Mouse (Mus musculus): ENCODE results near the gene Slit3.

Slit3 gene

DNA sequence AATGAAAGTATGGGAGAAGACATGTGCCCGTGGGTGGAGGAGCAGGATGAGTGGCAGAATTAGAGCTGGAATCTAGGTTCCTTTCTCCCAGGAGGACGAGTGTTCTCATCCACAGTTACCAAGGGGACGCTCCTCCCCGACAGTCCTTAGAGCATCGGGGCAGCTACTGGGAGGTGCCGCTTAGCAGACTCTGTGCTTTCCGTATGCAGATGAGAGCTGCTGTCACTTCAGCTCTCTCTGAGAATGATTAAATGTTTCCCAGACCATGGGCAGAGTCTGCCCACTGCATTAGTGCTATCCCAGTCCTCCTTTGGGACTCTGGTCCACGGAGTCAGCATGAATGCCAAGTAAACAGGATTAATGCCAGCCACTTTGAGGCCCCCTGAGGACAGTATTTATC, 359.1 kb downstream of the Slit3 start:
- DNase-seq: no peak

DNA sequence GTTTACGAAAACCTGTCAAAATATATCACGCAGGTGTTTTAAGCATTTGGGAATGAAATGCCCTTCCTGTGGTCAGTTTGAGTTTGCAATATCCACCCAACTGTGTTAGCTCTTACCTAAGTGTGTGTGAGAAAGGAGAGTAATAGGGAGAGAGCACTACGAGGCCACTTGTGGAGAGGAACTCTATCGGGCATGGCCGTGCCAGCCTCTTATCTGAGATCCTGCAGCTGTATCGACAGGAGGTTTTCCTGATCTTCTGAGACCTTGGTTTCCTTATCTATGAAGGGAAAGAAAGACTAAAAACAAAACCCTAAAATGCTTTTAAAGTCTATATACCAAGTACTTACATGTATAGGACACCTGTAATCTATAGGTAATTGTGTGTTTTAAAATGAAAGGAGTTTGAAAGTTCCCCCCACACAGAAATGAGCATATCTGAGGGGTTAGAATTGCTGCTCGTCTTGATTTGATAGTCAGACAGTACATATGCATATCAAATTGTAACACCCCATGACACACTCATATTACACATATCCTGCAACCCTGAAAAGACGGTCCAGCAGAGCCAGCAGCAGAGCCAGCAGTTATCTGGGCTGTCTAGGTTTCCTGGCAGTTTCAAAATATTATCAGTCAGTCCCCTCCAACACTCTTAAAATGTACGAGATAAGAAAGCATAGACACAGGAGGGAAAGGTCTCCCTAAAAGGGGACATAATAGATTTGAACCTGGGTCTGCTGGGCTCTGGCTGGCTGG, 360.8 kb downstream of the Slit3 start:
- DNase-seq: no peak

DNA sequence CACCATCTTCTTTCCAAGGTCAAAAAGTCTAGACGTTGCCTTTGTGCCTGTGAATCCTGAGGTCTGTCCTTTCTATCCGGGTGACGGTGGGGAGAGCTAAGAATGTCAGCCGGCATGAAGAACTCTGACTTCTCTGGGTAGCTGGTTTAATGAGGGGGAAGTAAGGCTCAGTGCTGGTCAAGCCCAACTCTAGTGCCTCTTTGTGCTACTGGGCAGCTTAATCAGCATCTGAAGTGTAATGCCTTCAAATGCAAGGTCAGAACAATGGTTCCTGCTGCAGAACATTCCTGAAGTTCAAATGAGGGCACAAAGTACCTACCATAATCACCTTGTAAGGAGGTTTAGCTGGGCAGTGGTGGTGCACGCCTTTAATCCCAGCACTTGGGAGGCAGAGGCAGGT, 366.9 kb downstream of the Slit3 start:
- no peak for DNase-seq

DNA sequence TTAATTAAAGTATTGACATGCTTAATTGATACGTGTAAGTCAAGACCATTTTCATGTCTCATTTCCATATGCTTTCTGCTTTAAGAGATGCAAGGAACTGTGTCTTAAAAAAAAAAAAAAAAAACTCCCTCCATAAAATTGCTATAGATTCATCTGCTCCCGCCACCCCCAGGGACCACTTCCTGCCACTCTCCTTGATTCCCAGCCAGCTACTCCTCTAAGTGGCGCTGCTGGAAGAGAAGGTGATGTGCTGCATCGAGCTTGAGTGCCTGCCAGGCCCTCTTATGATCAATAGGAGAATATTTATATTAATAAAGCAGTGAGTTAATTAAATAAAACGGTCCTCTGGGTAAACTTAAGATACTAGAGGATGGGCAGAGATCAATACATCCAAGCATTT, 370.7 kb downstream of the Slit3 start:
- no peak for DNase-seq

DNA sequence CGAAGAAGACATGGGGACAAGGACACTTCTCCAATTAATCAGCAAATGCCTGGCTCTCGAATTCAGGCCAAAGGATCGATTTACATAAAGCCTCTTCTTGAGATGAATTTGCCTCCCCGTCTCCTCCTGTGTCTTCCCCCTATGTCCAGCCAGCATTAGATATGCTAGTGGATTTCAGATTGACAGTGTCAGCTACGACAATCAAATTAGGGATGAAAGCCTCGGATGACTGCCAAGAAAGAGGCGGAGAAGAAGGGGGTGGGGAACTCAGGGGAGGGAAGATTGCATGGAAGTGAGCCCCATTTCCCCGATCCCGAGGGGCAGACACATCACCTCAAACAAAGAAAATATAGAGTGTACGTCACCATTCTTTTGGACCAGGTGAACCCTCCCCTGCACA, 375.9 kb downstream of the Slit3 start:
- no peak for DNase-seq

DNA sequence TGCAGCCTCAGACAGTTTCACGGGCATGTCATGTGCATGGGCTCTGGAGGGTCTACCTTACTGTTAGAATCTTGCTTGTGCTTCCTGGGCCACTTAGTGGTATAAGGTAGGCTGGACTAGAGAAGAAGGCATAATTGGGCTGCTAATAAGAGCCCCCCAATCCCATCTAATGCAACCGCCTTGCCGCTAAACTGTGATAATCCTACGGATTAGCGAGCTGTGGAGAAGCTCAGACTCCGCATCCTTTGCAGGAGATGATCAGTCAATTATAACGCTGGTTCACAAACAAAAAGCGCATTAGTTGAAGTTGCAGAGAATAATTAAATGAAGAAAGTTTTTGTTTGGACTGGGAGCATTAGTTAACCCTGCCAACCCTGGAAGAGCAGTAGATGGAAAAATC, 376.9 kb downstream of the Slit3 start:
- DNase-seq: no peak

DNA sequence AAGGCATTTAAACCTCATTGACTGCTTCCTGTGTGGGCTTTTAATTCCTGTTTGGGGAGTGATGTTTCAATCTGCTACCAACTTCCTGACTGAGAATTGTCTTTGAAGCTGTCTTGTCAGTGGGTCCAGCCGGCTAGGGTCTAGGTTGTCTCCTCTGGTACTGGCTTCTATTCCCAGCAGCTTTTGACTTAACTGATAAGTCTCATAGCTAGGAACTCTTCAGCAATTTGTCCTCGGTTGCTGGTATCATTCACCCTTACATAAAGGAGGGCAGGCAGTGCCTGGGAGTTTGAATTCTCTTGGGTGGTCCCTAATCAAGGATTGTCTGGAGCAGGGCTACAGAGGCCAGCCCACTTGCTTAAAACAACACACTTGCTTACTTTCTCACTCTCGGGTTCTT, 381.1 kb downstream of the Slit3 start:
- no peak for DNase-seq

DNA sequence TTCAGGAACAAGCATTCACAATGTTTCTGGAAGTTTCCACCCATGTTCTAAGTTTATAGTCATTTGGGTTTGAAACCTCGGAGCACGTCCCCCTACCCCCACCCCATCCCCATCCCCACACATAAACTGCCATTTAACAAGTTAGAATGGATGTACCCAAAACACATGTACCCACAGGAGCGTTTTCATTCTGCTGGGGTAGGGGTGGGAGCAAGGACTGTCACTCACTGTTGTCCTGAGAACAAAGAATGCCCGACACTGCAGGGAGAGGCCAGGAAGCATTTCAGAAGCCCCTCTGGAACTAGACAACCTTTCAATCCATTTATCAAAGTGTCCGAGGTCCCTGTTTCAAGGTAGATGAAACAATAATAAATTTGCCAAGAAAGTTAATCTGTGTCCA, 383.0 kb downstream of the Slit3 start:
- no peak for DNase-seq

DNA sequence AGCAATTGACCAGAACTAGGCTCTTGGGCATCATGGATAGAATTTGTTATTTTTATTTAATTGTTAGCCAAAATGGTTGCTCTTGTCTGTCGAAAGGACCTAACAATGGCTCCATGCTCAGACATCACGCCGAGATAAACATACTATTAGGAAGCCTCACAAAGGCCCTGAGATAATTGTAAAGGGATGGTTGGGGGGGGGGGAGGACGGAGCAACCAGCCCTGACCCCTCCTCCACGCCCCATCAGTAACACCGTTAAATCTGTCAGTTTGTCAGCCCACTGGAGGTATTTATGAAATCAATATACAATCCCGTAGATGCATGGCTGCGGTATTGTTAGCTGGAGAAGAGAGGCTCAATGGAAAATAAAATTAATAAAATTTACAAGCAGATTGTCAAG, 383.9 kb downstream of the Slit3 start:
- DNase-seq: no peak

DNA sequence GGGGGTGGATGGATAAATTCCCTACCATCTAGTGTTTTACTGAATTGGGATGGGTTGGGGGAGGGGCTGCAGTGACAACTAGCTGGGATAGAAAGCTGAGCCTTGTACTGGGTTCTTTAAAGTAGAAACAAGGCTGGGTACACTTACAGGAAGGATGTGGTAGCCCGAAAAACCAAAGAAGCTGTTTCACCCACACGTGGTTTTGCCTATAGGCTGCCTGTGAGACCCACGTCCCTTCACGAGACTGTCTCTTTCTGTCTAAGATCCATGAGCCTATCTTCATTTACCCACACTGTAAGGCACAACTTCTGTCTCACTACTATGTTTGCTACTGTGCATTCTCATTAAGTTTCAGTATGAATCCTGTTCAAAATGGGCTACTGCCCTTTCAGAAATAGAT, 384.3 kb downstream of the Slit3 start:
- DNase-seq: no peak

DNA sequence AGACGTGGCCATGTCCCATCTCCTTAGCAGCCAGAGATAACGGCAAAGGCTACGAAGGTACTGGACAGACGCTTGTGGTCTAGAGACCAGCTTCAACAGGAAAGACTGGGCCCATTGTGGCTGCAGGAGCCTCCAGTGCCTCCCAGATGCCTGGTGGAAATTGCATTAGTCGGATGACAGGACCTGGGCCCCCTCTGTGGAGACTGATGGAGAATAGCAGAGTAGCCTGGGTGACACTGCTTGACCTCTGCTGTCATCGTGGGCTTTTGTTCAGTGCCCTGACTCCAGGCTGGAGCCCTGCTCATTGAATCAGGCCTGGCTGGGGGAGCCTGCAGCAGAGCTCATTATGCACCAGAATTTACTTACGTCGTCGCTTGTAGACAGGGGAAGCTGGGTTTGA, 384.8 kb downstream of the Slit3 start:
- DNase-seq: peak; percentile 68

DNA sequence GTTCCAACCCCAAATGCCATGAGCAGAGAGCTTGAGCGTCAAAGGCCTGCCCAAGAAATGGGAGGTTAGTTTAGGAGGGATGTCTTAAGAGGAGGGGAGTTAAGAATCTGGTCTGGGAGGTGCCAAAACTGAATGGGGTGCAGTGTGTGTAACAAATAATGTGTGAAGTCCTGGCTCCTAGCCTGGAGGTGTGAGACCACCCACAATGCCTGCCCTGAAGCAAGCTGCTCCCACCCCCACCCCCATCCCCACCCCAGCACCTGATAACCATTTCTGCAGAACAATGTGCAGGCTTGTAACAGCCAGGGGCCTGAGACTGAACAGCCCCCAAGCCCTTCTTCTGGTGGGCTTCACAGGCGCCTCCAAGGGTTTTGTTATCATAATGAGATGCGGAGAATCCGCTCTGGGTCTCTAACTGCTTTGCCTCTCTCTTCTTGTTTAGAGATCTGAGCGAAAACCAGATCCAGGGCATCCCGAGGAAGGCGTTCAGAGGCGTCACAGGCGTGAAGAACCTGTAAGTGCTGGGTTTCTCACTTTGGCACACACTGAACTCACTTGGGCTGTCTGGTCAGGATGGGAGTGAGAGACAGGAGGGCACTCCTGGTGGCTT, 386.9 kb downstream of the Slit3 start:
- no peak for DNase-seq

DNA sequence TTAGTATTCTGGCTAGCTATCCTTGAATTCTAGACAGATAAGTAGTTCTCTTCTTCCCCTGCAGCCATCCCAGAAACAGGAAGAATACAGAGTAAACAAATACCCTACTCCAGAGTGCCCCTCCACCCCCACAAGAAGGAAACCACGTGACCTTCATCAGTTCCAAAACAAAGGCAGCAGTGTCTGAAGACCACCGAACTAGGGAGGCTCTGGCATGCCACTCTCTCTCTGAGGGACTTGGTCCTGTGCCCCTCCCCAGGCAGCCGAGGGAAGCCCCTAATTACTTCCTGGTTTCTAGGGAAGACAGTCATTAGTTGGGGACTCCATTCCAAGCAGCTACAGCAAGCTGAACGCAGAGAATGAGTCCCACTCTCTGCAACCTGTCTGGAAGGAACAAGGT, 391.7 kb downstream of the Slit3 start:
- DNase-seq: no peak

DNA sequence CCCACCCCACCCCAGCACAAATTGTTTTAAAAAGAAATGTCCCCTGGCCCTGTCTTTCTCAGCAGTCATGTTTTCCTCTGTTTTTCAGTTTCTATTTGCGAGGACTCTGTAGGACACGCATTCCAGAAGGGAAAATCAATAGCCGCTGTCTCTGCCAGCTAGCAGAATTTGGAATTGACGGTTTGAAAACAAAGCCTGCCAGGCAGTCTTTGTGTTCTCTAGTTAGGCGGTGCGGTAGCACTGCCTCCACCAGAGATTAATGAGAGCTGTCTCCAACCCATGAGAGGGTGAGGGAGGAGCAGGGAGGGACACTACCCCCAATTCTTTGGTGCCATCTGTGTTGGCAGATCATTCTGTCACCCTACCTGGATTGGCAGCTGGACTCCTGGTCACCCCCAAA, 392.3 kb downstream of the Slit3 start:
- no peak for DNase-seq

DNA sequence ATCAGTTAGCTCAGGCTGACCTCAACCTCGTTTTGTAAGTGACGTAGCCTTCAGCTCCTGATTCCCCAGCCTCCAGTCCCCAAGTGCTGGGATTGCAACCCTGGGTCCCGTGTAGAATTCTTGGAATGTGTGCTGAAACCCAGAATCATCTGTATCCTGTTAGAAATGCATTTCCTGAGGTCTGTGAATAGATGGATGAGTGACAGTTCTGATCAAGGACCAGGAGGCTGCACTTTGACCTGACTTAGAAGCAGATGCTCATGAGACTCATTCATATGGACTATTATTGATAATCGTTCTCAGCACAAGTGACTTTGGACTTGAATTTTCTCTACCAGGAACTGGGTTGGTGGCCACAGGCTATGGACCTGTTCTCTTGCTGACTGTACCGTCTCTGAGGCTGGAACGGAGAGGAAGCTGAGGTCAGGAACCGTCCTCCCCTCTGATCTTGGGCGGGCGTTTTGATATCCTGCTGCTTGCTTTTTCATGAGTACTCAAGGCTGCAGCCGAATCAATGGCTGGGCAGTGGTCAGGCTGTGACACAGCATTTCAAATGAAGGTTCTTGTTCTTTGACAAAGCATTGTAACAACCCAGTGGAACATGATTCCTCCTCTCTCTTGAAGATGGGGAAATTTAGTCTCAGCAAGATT, 401.9 kb downstream of the Slit3 start:
- no peak for DNase-seq

DNA sequence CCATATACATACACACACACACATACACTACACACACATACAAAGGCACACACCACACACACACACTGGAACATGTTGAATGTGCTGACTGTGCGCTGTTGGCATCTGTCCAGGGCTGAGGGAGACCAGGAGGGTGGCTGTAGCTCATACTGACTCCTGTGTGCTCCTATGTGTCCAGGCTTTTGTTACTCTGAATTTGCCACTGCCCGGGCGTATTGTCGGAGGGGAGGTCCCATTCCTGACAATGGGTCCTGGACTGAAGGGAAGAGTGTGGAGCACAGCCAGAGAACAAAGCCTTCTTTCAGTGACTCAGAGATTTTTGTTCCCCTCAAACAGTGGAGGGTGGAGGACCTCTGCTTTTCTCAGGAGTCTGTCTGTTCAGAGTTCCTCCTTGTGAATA, 402.7 kb downstream of the Slit3 start:
- DNase-seq: no peak

DNA sequence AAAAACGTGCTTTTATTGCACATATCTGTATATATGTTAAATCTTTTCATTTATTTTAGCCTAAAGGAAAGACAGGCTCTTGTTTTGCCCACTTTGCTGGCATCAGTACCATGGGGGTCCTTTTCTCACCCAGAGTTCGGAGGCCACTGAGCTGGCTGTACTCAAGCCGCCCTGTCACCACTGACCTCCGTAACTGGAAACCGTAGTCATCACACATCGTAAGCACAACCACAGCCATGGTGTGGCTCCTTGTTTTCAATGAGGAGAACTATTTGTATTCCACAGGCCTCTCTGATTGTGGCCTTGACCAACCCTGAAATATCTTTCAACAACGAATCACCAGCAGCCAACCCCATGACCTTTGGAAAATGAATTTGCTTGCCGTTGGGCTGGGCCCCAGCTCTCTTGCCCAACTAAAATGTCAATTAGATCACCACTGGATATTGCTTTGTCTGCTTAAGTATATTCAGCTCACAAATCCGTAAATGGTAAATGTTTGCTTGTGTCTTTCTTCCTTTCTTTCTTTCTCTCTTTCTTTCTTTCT, 405.3 kb downstream of the Slit3 start:
- DNase-seq: no peak

DNA sequence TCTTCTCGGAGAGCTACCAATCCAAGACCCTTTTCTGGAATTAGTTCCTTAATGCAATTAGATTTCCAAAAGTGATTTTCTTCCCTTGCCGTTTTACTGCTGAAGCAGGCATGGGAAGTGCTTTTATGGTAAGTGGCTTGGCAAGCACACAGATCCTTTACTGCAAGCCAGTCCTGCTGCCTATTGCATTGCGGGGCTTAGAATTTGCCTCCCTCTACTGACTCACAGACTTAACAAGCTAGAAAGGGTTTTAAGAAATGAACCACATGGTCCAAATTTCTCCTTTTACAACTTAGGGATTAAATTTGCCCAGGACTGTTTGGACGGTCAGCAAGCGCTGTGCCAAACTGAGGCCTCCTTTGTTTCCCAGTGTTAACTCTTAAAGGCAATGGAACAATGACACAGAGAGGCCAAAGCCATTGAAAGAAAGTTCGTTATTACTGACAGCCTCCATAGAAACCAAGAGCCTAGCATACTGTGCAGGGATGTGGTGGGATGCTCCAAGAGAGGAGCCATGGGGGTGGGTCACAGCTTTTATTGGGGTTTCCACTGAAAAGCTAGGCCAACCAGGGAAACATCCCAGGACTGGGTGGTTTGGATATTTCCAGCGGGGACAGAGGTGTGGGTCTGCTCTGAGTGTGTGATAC, 406.9 kb downstream of the Slit3 start:
- no peak for DNase-seq

DNA sequence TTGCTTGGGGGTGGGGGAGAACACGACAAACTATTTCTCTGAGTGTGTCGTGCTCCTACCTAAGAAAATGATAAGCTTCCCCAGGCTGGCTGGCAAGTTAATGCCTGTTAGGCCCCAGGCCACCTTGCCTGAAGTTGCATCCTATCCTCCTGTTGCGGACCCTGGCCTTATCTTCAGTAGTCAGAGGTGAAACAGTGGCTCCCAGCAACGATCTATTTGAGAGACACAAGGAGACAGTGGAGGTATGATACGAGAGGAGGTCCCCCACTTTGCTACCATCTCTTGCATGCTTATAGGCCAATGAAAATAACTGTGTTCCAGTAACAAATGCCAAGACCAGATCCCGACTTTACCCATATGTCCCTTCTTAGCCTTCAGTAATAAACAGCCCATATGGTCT, 414.0 kb downstream of the Slit3 start:
- no peak for DNase-seq

DNA sequence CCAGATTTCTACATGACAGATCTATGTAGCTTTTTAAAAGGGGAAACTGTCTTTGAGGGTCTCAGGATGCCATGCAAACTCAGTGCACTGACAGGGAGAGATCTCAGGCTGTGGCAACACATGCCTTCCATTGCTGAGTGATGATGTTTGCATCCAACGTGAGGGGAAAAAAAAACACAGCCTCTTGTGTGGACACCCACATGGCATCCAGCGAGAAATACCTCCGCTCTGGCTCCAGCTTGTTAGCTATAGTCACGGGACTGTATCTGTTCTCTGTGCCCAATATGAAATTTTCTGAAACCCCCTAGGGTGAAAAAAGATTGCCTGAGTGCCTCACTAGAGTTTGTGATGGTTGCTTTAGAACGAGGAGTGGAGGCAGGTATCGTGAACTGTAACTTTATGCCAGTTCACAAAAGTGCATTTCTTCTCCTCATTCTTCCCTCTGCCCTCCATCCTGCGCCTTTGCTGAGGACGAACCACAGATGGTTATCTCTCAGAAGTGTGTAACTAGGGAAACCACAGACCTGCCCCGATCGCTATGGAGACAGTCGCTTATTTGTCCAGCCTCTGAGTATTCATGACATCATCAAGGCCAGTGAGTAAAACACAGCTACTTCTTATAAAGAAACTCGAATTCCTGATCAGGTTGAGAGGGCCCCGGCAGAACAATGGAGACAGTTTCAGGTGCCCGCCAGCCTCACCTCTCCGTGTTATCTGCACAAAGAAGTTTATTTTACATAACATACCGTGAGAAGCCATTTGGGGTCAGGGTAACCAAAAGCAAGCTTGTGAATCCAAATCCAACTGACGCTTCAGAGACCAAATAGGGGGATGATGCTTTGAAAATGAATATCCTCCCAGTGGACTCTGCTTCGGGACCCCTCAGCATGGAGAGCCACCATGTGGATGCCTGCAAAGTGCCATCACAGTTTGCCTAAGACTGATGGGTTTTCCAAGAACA, 416.4 kb downstream of the Slit3 start:
- no peak for DNase-seq

DNA sequence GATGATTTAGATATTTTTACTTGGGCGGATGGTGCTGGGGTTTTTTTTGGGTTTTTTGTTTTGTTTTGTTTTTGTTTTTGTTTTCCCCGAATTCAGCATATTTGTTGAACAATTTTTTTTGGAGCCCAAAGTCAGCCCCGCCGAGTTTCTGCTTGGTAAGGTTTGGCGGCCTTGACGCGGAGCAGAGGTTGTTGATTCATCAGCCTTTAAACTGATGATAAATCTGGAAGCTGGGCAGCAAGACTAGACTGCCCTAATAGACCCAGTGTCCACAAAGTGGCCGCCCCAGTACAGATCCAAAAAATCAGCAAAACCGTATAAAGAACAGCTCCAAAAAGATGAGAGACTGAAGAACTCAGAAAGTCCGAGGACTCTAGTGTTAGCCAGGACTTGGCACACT, 421.7 kb downstream of the Slit3 start:
- no peak for DNase-seq
